Mouse (Mus musculus) liver, embryonic 14.5 days (tissue): ENCODE measurements at regions not wholly inside any gene's neighbourhood (a gene's known extent, or its start where the extent isn't known, plus 50 kb on each side); places are given as distances from the start of the nearest gene placed in this dataset.

Experiments
- CTCF ChIP-seq: IDR thresholded peaks from 2 replicates; pipeline ENCODE4 v1.5.1; 2016; ENCODE audit warnings: antibody characterized with exemption, low read depth, control low read depth
- EP300 ChIP-seq: IDR thresholded peaks from 2 replicates; pipeline ENCODE4 v1.6.1; 2016; ENCODE audit warnings: antibody characterized with exemption, low read depth

DNA sequence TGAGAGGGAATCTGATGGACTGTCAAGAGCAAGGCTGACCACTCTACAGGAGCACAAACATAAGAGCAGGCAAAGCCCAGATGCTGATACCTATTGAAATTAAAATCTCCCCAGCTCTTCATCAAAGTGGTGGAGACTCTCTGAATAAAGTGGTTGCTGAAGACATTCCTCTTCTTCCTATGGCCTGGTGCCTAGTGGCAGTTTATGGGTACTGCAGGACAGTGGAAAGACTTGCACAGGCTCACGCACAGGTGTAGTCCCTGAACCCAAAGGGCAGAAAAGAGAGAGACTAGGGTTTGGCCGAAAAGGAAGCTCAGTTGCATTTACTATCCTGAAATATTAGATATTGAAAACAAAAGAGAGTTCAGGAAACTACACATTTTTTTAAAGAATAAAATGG lies 144.2 kb upstream of the Npy2r start:
- TF ChIP-seq EP300 (no peak), CTCF (peak; percentile 27; the same call in 1 of the 2 replicates)
